Mouse (Mus musculus) adrenal gland, postnatal 14 days (tissue): ENCODE measurements at regions not wholly inside any gene's neighbourhood (a gene's known extent, or its start where the extent isn't known, plus 50 kb on each side); places are given as distances from the start of the nearest gene placed in this dataset.
A peak's percentile ranks its signal among the peaks of the same experiment; 100 is the strongest.

Source experiments
- DNase-seq: peaks from one replicate; pipeline ENCODE4 v3.0.0; 2021; ENCODE audit warnings: mixed read lengths

DNA sequence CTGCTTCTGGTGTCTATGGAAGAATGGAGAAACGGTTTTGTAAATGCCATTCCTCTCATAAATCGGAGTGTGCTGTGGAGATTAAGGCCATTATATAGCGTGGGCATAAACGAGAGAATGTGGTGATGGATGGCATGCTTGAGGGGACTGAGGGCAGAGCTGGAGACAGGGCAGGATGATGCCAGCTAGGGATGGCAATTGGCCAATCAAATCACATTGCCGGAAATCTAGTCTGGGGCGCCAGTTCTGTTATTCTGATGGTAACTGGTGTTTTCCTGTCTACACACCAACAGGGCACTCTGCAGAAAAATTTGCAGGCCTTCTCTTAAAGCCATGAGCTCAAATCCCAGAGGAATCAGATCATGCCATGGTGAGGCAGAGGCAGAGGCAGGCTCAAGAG, 224.9 kb upstream of the Kazn start:
- DNase-seq: no peak

DNA sequence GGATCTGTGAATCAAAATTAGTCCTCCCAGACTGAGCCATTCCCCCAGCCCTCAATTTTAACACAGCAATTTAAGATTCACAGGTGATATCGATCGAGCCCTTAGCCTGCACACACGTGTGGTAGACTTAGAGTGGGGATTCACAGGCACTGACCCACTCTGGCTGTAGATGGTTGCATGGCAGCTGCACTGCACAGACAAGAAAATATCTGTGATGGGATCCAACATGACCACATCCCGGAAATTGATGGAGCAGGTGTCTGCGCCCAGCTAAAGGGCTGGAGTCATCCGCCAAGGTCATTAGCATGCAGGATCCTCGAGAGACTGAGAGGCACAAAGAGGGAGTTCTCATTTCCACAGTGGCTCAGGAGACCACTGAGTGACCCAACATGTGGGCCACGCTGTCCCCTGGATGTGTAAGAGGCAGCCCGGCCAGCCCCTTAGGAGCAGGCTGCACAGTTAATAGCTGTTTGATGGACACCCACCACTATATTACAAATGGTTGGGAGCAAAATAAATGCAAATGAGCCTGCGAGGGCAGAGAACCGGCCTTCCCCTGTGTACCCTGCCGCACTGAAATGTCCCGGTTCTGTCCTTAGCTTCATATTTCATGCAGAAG, 221.4 kb upstream of the Kazn start:
- no peak for DNase-seq

DNA sequence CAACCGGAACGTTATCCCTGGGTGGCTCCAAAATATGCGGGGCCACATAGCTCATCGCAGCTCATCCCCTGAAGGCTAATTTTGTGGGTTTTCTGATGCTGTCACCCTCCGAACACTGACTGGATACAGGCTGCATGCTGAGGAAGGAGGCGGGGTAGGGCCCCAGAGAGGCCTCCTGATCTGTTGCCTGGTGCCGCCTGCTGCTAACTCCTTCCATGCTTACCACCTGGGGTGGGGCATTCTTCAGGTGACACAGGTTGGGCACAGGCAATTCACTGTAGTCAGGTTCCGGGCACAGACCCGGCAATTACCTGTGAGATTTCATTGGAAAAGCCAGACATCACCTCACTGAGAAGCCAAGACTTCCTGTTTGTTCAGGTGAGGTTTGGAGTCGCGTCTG, 213.4 kb upstream of the Kazn start:
- DNase-seq: no peak

- peak; percentile 27 for DNase-seq
Observed at GRCm38 (mm10) chr4:142450884-142451283, 211.7 kb upstream of the Kazn start.

GRCm38 (mm10) chr4:142449713-142450112, 210.5 kb upstream of the Kazn start:
- DNase-seq: peak; percentile 64

GRCm38 (mm10) chr4:142449198-142449702, 210.0 kb upstream of the Kazn start:
- no peak for DNase-seq

GRCm38 (mm10) chr4:142447529-142447928, 208.3 kb upstream of the Kazn start:
- DNase-seq: peak; percentile 20

GRCm38 (mm10) chr4:142441045-142441444, 201.8 kb upstream of the Kazn start:
- DNase-seq: peak; percentile 64

DNA sequence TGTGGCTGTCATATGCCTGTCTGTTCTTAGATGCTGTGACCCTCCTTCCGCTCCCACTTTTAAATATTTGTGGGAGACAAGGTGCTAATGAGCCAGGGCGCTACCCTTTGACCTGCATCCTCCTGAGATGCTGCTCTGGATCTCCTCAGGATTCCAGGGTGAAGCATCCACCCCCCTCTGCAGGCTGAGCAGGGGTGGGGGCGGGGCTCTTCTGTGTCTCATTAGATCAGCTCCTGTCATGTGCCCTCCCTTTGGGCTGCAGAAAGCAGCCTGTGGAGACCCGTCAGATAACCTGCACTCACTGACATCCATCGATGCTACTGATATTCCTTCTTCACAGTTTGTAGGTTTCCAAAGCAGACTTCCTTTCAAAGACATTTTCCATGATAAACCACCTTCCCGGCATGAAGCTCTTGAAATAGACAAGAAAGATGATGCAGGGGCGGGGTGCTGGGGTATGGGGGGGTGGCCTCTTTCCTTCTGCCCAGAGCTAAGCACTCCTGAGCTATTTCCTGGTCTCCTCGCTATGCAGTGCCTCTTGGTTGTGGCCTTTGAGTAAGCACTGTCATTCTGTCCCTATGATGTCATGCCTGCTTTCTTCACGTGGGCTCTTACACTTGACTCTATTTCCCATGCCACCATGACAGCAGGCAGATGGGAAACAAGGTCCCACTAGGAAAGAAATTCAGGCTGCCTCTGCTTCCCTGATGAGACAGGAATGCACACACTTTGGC, 200.4 kb upstream of the Kazn start:
- no peak for DNase-seq

DNA sequence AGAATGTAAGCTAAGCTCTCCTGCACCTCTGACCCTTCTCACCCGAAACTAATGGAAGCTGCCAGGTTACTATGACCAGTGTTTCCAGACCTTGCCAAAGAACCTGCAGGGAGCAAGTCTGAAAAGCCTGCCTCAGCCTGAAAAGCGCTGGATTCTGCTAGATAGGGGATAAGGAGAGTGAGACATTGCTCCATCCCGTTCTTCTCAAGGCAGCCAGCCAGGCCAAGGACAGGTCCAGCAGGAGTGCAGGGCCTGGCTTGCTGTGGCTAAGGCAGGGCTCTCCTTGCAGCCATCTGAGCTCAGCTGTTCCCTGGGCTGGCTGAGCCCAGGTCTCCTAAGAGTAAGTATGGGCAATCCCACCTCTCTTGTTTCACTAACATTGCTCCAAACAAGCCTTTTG, 185.4 kb upstream of the Kazn start:
- DNase-seq: peak; percentile 30

DNA sequence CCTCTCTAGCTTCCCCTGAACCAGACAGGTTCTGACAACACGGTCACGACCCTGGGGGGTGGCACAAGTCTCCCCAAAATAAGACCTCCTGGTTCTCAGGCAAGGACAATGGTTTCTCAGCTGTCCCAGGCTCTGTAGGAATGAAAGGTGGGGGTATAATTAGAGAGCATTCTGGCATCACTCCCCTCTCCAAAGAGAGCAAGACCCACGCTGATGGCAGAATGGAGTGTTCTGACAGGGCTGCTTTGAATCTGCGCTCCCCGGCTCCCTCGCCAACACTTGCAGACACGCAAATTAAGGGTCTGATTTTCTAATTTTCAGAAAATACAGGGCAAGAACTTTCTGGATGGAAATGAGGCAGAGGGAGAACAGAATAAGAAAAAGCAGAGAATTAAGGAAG, 181.2 kb upstream of the Kazn start:
- DNase-seq: no peak

DNA sequence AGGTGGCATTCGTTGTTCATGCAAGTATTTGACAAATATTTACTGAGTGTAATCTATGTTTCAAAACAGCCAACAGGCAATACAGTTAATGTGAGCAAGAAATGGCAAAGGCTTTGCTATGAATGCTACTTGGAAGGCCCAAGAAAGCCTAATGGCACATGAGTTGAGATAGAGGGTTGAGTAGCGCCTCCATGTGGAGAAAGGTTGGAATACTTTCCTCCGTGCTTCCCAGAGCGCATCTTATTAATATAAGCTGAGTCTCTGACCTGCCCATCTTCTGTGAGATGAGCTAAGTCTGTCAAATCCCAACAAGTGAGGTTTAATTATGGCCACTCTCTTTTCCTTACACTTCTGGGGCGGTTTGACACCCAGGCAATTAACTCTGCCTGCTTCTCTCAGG, 175.7 kb upstream of the Kazn start:
- DNase-seq: peak; percentile 36

DNA sequence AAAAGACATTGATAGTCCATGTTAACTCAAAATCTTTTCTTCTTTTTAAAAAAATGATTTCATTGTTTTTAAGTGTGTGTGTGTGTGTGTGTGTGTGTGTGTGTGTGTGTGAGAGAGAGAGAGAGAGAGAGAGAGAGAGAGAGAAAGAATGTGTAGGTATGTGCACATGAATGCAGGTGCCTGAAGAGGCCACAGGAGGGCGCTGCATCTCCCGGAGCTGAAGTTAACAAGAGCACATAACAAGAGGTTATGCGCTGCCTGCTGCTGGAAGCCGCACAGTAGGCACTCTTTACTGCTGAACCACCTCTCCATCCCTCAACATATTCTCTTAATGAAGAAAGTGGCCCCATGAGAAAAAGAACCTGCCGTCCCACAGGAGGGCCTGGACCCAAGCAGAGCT, 172.6 kb upstream of the Kazn start:
- DNase-seq: no peak

DNA sequence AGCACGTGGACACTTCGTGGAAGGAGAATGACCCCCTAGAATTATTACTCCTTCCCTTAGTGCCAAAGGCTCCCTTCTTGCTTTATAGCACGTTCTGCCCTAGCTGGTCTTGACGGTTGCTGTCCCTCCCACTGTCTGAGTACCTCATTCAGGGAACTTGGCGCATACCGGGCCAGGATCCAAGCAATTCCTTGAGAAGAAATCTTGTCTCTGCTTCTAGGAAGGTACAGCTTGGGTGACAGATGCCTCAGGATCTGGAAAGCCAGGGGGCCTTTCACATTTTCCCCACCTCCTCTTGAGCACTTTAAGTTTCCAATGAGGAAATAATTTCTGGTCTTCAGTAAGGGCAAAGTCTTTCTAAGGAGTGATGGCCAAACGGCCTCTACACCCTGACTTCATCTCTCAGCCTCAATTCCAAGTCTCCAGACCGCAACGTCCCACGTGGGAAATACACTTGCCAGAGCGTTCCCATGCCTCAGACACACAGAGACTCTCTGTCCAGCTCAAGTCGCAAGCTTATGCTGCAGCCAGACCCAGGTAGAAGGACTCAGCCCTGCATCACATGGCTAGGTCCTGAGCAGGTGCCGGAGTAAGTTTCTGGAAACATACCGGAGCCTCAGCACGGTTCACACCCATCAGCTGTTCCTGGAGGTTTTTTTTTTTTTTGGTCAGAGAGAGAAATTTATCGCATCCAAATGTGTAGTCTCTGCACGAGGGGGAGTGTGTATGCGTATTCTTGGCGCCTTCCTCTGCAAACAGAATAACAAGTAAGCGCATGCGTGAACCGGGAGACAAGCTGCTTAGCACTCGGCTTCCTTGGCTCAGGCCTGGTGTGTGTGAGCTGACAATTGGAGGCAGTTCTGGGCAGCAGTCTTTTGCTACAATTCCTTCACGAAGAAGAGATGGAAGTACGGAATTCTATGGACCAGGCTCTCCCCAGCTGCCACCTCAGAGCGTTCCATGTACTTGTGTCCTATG, 171.7 kb upstream of the Kazn start:
- DNase-seq: no peak

DNA sequence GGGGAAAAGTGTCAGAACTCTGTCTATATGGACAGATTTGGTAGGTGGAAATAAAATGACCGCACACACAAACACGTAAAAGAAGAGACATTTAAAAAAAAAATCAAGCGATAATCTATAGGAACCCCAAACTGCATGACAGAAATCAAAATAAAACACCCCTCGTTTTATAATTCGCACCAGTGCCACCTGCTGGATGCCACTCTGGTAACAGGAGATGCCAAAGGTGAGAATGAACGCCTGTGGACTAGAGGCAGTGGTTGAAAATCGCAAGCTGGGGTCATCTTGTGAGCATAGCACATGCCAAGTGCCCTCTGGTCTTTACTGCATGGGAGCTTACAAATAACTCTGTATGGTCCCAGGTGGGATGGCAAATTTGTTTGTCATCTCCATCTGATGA, 158.7 kb upstream of the Kazn start:
- DNase-seq: no peak

DNA sequence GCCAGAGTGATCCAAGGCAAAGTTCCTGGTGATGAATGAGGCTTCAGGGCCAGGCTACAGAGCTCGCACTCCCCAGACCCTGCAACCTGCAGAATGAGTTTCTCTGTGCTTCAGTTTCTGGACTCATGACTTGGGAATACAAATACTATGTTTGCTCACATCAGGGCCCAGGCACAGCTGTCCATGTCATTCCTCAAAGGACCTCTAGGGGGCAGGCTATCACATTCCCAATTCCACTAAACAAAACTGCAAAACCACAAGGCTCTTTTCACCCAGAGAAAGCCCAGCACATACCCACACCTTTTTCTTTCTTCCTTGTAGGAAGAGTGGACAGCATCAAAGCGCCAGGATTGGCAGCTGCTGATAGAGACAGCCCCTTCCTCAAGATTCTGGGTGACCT, 153.7 kb upstream of the Kazn start:
- peak; percentile 58 for DNase-seq

DNA sequence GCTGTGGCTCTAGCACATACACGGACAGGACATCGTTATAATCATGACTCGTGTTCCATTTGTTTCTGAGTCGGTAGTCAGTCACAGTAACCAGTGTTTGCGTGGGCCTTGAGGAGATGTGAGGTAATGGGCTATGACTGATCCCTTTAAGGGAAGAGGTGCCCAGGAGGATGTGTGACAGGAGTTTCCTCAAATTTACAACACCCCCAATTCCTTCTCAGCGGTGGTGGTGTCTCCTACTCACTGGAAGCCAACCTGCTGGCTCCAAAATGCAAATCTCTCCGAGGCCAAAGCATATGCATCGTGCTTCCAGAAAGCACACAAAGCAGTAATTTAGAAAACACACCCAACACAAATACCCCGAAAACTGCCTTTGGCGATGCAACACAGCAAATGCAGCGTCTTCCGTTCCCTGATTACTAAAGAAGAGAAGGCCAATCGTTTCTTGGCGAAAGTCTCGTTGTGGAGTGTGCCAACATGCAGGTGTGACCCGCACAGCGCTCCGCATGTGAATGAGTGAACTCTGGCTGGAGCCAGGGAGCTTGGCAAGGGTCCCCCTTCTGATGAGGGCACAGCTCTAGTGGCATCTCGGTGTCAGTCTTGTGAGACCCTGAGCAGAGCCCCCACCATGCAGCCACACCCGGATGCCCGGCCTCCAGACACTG, 151.5 kb upstream of the Kazn start:
- DNase-seq: no peak

DNA sequence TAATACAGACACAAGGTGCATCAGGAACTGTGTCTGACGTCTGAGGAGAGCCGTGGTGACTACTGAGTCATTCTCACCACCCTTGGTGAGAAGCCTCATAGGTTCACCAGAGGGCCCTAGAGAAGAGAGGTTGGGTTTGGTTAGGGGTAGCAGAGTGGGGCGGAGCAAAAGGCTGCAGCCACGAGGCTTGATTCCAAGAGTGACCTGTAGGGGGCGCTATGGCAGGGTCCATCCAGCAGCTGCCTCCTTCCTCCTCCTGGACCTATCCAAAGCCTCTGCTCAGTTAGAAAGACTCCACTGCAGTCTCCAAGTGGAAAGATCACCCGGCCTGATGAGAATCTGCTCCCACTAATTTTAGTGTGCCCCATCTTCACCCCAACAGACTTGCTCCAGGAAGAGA, 149.3 kb upstream of the Kazn start:
- no peak for DNase-seq

DNA sequence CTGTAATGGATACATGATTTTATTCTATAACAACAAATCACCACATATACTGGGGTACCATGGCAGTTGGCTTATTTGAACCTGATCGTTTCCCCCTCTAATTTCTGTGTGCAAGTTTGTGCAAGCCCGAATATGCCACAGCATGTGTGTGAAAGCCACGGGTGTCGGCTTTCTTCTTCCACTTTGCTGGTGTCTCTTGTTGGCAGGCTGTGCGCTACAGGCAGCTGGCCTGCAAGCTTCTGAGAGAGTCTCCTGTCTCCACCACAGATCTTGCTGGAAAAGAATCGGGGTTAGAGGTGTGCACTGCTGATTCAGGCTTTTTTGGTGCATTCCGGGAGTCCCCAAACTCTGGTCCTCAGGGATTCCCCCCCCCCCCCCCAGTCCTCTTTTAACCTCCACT, 142.0 kb upstream of the Kazn start:
- DNase-seq: no peak

DNA sequence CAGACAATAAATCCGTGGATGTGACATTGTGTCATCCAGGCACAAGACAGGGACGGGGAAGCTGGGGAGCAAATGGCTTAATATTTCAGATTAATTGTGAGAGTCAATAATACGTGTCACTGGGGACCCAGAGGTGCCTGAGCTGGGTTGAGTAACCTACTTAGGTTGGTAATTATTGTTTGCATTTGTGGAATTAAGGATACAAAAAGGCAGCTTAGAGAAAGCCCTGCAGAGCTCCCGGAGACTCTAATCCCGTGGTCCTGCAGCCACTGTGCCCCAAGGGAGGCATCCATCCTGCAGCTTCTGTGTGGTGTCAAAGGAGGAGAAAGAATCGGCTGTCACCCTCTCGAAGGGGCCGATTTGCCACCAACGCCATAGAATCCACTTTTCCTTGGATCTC, 139.3 kb upstream of the Kazn start:
- no peak for DNase-seq

- no peak for DNase-seq
Observed at GRCm38 (mm10) chr4:142367774-142368173, 128.6 kb upstream of the Kazn start.

DNA sequence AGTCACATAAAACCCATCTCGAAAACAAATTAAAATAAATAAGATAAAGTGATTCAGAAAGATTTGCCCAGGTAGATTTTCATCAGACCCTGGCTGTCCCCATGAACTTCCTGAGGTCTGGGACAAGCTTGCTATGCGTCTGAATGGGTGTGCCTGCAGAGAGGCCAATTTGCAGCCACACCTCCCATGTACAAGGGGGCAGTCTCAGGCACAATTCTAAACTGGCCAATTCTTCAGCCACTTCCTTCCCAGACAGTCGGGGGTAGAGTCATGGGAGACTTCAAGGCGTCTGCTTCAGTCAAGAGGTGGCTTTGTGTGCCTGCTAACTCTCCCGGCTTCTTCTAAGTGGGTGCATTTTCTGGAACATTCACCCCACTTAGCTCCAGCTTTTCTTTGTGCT, 122.9 kb upstream of the Kazn start:
- DNase-seq: no peak
